Comparison of ENCODE assay signal across 14 mouse cellular contexts in the genomic region with DNA sequence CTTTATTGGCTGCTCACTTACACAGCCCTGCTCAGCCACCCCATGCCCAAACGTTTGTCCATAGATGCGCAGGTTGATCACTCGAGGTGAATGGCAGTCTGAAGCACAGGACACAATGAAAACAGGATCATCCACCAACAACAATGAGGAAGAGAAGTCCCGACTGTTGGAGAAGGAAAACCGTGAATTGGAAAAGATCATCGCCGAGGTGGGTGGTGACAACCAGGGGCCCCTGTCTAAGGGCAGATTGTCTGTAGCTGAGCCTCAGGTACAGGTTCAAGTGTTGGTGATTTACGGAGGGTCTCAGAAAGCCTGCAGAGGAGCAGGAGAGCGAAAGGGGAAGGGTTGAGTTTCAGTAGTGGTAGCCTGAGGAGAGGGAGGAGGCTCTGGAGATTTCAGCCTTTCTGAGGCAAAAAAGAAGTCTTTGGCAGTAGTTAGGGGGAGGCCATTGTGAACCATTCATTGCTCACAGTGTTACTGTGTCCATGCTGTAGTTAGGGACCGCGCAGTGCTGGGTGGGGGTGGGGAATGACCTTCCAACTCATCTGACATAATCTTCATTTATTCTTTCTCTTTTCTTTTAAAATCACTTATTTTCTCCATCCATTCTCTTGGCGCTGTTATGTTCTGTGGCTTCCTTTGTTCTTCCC. TPM values are rescaled to one million over a fixed set of nuclear protein-coding genes. Genes with fewer than 3 reads are reported as not detected.
A peak's percentile ranks its signal among the peaks of the same experiment; 100 is the strongest.
DNase-seq lines count a peak whose midpoint lies in the region; ATAC-seq and TF ChIP-seq lines count a peak whose summit lies in the region.
"Had no signal": no experiment of that assay in that cellular context is flagged by ENCODE, and none has a peak within 500 bp of the region (broad histone marks: within the 10 kb centered on the region; RNA-seq: fewer than 3 reads in every experiment).

No protein-coding gene starts in this region.

- peak overlapping the region; percentile 87 for H3K27ac ChIP-seq in ES-E14 (ENCODE audit: insufficient read depth, low read depth, low read length, poor library complexity, severe bottlenecking)
- peak overlapping the region; percentile 56 for H3K27ac ChIP-seq in forebrain, embryonic 10.5 days
- H3K27ac ChIP-seq in hindbrain, embryonic 13.5 days: peak overlapping the region; percentile 4; the same call in 1 of the 2 replicates
- peak overlapping the region; percentile 59; the same call in 1 of the 2 replicates for H3K27ac ChIP-seq in midbrain, embryonic 16.5 days (ENCODE audit: low read length)
- H3K27ac ChIP-seq: liver, embryonic 13.5 days; stomach, embryonic 15.5 days had no signal

- ATAC-seq in hindbrain, embryonic 13.5 days (ENCODE audit: low FRiP score): peak; percentile 65; the same call in 1 of the 2 replicates
- 0 out of 2 replicates have a peak, but pooled peaks have one; percentile 33 for ATAC-seq in midbrain, embryonic 16.5 days
- ATAC-seq: activated CD4-positive, CD25-positive, alpha-beta regulatory T cell, adult 4 months had no signal

- in situ Hi-C loops in ES-E14 (cut with MboI; ENCODE audit: low sequenced_read_pairs in 2 of 2, unreplicated experiment in 2 of 2): no loop called here

- no peak overlapping the region for H3K4me2 ChIP-seq in hindbrain, embryonic 13.5 days
- no peak overlapping the region for H3K4me2 ChIP-seq in midbrain, embryonic 16.5 days (ENCODE audit: low read length)
- H3K4me2 ChIP-seq: liver, embryonic 13.5 days; stomach, embryonic 15.5 days had no signal

- no peaks in the 10 kb centered on the region for H3K9me3 ChIP-seq in ES-E14 (ENCODE audit: control insufficient read depth, insufficient read depth, low read depth, low read length)
- H3K9me3 ChIP-seq in forebrain, embryonic 10.5 days: no peaks in the 10 kb centered on the region
- H3K9me3 ChIP-seq in hindbrain, embryonic 13.5 days: no peaks in the 10 kb centered on the region
- H3K9me3 ChIP-seq in midbrain, embryonic 16.5 days (replicated peaks; ENCODE audit: control insufficient read depth, low read length, poor library complexity, severe bottlenecking): no peaks in the 10 kb centered on the region
- H3K9me3 ChIP-seq: liver, embryonic 13.5 days; stomach, embryonic 15.5 days had no signal

- peak overlapping the region; percentile 38 to 43; a peak in 3 of 4 replicates for H3K4me3 ChIP-seq in ES-E14 (ENCODE audit: insufficient read depth in 1 of 2, low read depth in 1 of 2, low read length in 2 of 2, poor library complexity in 1 of 2, severe bottlenecking in 1 of 2)
- no peak overlapping the region for H3K4me3 ChIP-seq in forebrain, embryonic 10.5 days
- no peak overlapping the region for H3K4me3 ChIP-seq in hindbrain, embryonic 13.5 days
- H3K4me3 ChIP-seq in midbrain, embryonic 16.5 days (ENCODE audit: low read depth, low read length): no peak overlapping the region
- H3K4me3 ChIP-seq: liver, embryonic 13.5 days; stomach, embryonic 15.5 days had no signal

- no peaks in the 10 kb centered on the region for H3K27me3 ChIP-seq in forebrain, embryonic 10.5 days (ENCODE audit: poor library complexity, severe bottlenecking)
- H3K27me3 ChIP-seq in hindbrain, embryonic 13.5 days: no peaks in the 10 kb centered on the region
- no peaks in the 10 kb centered on the region for H3K27me3 ChIP-seq in midbrain, embryonic 16.5 days (ENCODE audit: control insufficient read depth, insufficient read depth, low read depth, low read length)
- H3K27me3 ChIP-seq: liver, embryonic 13.5 days; stomach, embryonic 15.5 days had no signal

- intact Hi-C loops in heart, postnatal 25 days (cut with DNase I): no loop called here

- DNase-seq in ES-E14 (ENCODE audit: low read depth, low spot score): no peak
- DNase-seq in forebrain, embryonic 10.5 days (ENCODE audit: extremely low spot score, low spot score): no peak
- no peak for DNase-seq in heart, adult 8-10 months (ENCODE audit: low spot score)
- DNase-seq in right cerebral cortex, postnatal 14 days: no peak
- DNase-seq in heart, postnatal 25 days (ENCODE audit: low spot score): no peak
- DNase-seq: gastrocnemius, postnatal 14 days; kidney, adult 18-20 months; liver, embryonic 13.5 days had no signal

- WGBS in forebrain, embryonic 10.5 days: 73% methylated on average over 12 of the region's 12 CpGs
- WGBS in hindbrain, embryonic 13.5 days: 44% methylated on average over 12 of the region's 12 CpGs
- 56% methylated on average over 12 of the region's 12 CpGs for WGBS in midbrain, embryonic 16.5 days

- no peak overlapping the region; the same call in 1 of the 2 replicates for H3K9ac ChIP-seq in ES-E14 (ENCODE audit: insufficient read depth, low read depth, low read length, poor library complexity, severe bottlenecking)
- peak overlapping the region; percentile 30; the same call in 1 of the 2 replicates for H3K9ac ChIP-seq in hindbrain, embryonic 13.5 days
- H3K9ac ChIP-seq in midbrain, embryonic 16.5 days (ENCODE audit: low read depth, low read length): no peak overlapping the region
- H3K9ac ChIP-seq: liver, embryonic 13.5 days; stomach, embryonic 15.5 days had no signal

- peaks cover 9 to 22% of the 10 kb centered on the region in 2 experiments for H3K4me1 ChIP-seq in ES-E14 (ENCODE audit: control insufficient read depth in 2 of 2, insufficient read depth in 2 of 2, low read length in 2 of 2, poor library complexity in 1 of 2)
- H3K4me1 ChIP-seq in forebrain, embryonic 10.5 days: peaks cover 24% of the 10 kb centered on the region
- H3K4me1 ChIP-seq in hindbrain, embryonic 13.5 days (replicated peaks): peaks cover 11% of the 10 kb centered on the region; the same call in 1 of the 2 replicates
- H3K4me1 ChIP-seq in midbrain, embryonic 16.5 days (ENCODE audit: control insufficient read depth, insufficient read depth, low read length): no peaks in the 10 kb centered on the region
- H3K4me1 ChIP-seq: liver, embryonic 13.5 days; stomach, embryonic 15.5 days had no signal

- H3K36me3 ChIP-seq in ES-E14 (ENCODE audit: control insufficient read depth, insufficient read depth, low read length, poor library complexity, severe bottlenecking): peaks cover 76% of the 10 kb centered on the region
- peaks cover 97% of the 10 kb centered on the region for H3K36me3 ChIP-seq in forebrain, embryonic 10.5 days (replicated peaks)
- H3K36me3 ChIP-seq in hindbrain, embryonic 13.5 days: peaks cover 97% of the 10 kb centered on the region
- peaks cover 38% of the 10 kb centered on the region for H3K36me3 ChIP-seq in midbrain, embryonic 16.5 days (ENCODE audit: control insufficient read depth, insufficient read depth, low read length)
- H3K36me3 ChIP-seq: liver, embryonic 13.5 days had no signal

TF ChIP-seq in ES-E14, 5 proteins besides CTCF, POLR2A, EP300 and RAD21:
- TF ChIP-seq ZC3H11A (IDR thresholded peaks at IDR 0.05; ENCODE audit: borderline replicate concordance, low read depth, low read length): no peak
- TF ChIP-seq CHD2 (IDR thresholded peaks at IDR 0.05; ENCODE audit: low read depth, low read length): no peak
- TF ChIP-seq MAFK (IDR thresholded peaks at IDR 0.05; ENCODE audit: insufficient read depth, low read depth, low read length): no peak
- TF ChIP-seq HCFC1 (IDR thresholded peaks at IDR 0.05; ENCODE audit: borderline replicate concordance, insufficient read depth, low read length): no peak
- no peak for TF ChIP-seq ZNF384 (IDR thresholded peaks at IDR 0.05; ENCODE audit: low read depth, low read length)

RNA-seq across cellular contexts. Expression of gene Olfr90, which starts 16.1 kb away (rescaled TPM):
- total RNA-seq in ES-E14 (2012; rRNA removed): 0.11 and 0.22 TPM in 2 replicates
- polyA plus RNA-seq in forebrain, embryonic 10.5 days (2016; fragmentation: Nextera tagmentation; extraction: Ambion mirVana): not detected in 2 replicates
- polyA plus RNA-seq in hindbrain, embryonic 13.5 days (2015; fragmentation: Nextera tagmentation; extraction: Ambion mirVana): not detected in 2 replicates
- polyA plus RNA-seq in midbrain, embryonic 16.5 days (2015; fragmentation: Nextera tagmentation; extraction: Ambion mirVana): not detected in 2 replicates
- total RNA-seq in heart, adult 8-10 months (2022): not detected
- not detected for total RNA-seq in heart, postnatal 25 days (2021)
- total RNA-seq: gastrocnemius, postnatal 14 days; left cerebral cortex, postnatal 36 days had no signal
- polyA plus RNA-seq: heart, embryonic 14.5 days; liver, embryonic 13.5 days; stomach, embryonic 15.5 days had no signal

RNA-seq across cellular contexts. Expression of gene Olfr91, which starts 25.9 kb away (rescaled TPM):
- 0.11 and 0.13 TPM in 2 replicates for total RNA-seq in ES-E14 (2012; rRNA removed)
- polyA plus RNA-seq in forebrain, embryonic 10.5 days (2016; fragmentation: Nextera tagmentation; extraction: Ambion mirVana): 0.15 TPM in 1 of 2 replicates, not detected in the other
- polyA plus RNA-seq in hindbrain, embryonic 13.5 days (2015; fragmentation: Nextera tagmentation; extraction: Ambion mirVana): not detected in 2 replicates
- not detected in 2 replicates for polyA plus RNA-seq in midbrain, embryonic 16.5 days (2015; fragmentation: Nextera tagmentation; extraction: Ambion mirVana)
- not detected for total RNA-seq in heart, adult 8-10 months (2022)
- not detected for total RNA-seq in heart, postnatal 25 days (2021)
- total RNA-seq: gastrocnemius, postnatal 14 days; left cerebral cortex, postnatal 36 days had no signal
- polyA plus RNA-seq: activated CD4-positive, CD25-positive, alpha-beta regulatory T cell, adult 4 months; heart, embryonic 14.5 days; liver, embryonic 13.5 days; stomach, embryonic 15.5 days had no signal

RNA-seq across cellular contexts. Expression of gene Gabbr1, which starts 26.4 kb away (rescaled TPM):
- total RNA-seq in ES-E14 (2012; rRNA removed): 60.9 and 106 TPM in 2 replicates
- 8.0 and 8.4 TPM in 2 replicates for polyA plus RNA-seq in forebrain, embryonic 10.5 days (2016; fragmentation: Nextera tagmentation; extraction: Ambion mirVana)
- polyA plus RNA-seq in hindbrain, embryonic 13.5 days (2015; fragmentation: Nextera tagmentation; extraction: Ambion mirVana): 55.6 and 57.0 TPM in 2 replicates
- 81.7 and 94.9 TPM in 2 replicates for polyA plus RNA-seq in midbrain, embryonic 16.5 days (2015; fragmentation: Nextera tagmentation; extraction: Ambion mirVana)
- total RNA-seq in heart, adult 8-10 months (2022): 1 to 10 TPM; 7.2 to 9.2 (median 7.4) TPM
- 1 to 10 TPM; 6.9 to 7.4 TPM for total RNA-seq in heart, postnatal 25 days (2021)

RNA-seq across cellular contexts. Expression of gene Olfr92, which starts 47.7 kb away (rescaled TPM):
- not detected in 2 replicates for total RNA-seq in ES-E14 (2012; rRNA removed)
- polyA plus RNA-seq in forebrain, embryonic 10.5 days (2016; fragmentation: Nextera tagmentation; extraction: Ambion mirVana): not detected in 2 replicates
- not detected in 2 replicates for polyA plus RNA-seq in hindbrain, embryonic 13.5 days (2015; fragmentation: Nextera tagmentation; extraction: Ambion mirVana)
- not detected in 2 replicates for polyA plus RNA-seq in midbrain, embryonic 16.5 days (2015; fragmentation: Nextera tagmentation; extraction: Ambion mirVana)
- total RNA-seq in heart, adult 8-10 months (2022): not detected
- total RNA-seq in heart, postnatal 25 days (2021): not detected
- total RNA-seq: gastrocnemius, postnatal 14 days; left cerebral cortex, postnatal 36 days had no signal
- polyA plus RNA-seq: activated CD4-positive, CD25-positive, alpha-beta regulatory T cell, adult 4 months; heart, embryonic 14.5 days; liver, embryonic 13.5 days; stomach, embryonic 15.5 days had no signal

RNA-seq across cellular contexts. Expression of gene Mog, which starts 49.0 kb away (rescaled TPM):
- 0.62 and 0.85 TPM in 2 replicates for total RNA-seq in ES-E14 (2012; rRNA removed)
- polyA plus RNA-seq in forebrain, embryonic 10.5 days (2016; fragmentation: Nextera tagmentation; extraction: Ambion mirVana): 0.16 and 0.30 TPM in 2 replicates
- 1.3 and 2.1 TPM in 2 replicates for polyA plus RNA-seq in hindbrain, embryonic 13.5 days (2015; fragmentation: Nextera tagmentation; extraction: Ambion mirVana)
- polyA plus RNA-seq in midbrain, embryonic 16.5 days (2015; fragmentation: Nextera tagmentation; extraction: Ambion mirVana): 2.0 and 3.2 TPM in 2 replicates
- total RNA-seq in heart, adult 8-10 months (2022): not detected
- total RNA-seq in heart, postnatal 25 days (2021): not detected
- total RNA-seq: gastrocnemius, postnatal 14 days had no signal
- polyA plus RNA-seq: activated CD4-positive, CD25-positive, alpha-beta regulatory T cell, adult 4 months; heart, embryonic 14.5 days; liver, embryonic 13.5 days had no signal

Comparison
In these comparisons a context has a peak if more than half of its experiments do, and no peak if none do; other contexts are left out.
1. H3K27ac ChIP-seq: peak in every context shown above with its lines; median percentile 87 in ES-E14; 59 in midbrain, embryonic 16.5 days; 56 in forebrain, embryonic 10.5 days; 4 in hindbrain, embryonic 13.5 days.
2. H3K4me3 ChIP-seq: peak in ES-E14 (2 of 2); none in forebrain, embryonic 10.5 days (single experiment), hindbrain, embryonic 13.5 days (single experiment) and midbrain, embryonic 16.5 days (single experiment).